Mouse (Mus musculus): Measurements from ENCODE around the gene App. TPM values are rescaled to one million over a fixed set of nuclear protein-coding genes. Genes with fewer than 3 reads are reported as not detected.

Gene App
- total RNA-seq (2023) = 182 and 210 TPM in 2 replicates

DNA sequence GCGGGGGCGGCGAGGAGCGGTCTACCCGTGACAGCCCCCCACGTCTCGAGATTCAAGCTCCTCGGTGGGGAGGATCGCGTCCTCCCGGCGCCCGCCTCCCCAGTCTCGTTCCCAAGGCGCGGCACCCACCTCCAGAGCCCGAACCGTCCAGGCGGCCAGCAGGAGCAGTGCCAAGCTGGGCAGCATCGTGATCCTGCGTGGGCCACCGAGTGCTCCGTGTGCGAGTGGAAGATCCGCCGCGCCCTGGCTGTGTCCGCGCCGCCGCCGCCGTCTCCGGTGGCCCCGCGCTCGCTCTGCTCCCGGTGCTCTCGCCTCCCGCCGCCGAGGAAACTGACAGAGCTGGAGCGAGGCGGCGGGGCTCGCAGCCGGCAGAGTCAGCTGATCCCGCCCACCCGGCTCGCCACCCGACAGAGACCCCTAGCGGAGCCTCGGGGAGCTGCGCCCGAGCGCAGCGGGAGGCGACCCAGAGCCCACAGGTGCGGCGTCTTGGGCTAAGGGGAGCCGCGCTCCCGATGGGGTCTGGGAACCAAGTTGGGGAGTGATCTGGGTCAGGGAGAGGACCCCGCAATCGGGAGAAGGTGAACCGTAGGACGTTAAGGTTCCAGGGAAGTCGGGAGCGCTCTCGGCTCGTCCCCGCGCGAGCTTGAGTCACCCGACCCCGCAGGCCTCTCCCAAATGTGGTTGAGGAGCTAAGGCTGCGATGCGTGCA, at the start of gene App:
App (minus strand) TSS at position 394 of the 709 bp plus-strand sequence.

Data from neutrophil, adult 65 days (primary cell).